Mouse (Mus musculus) forebrain, postnatal 0 days (tissue): ENCODE results near the gene Efl1. TPM values are rescaled to one million over a fixed set of nuclear protein-coding genes. Genes with fewer than 3 reads are reported as not detected.

Experiments used
- ATAC-seq: fragments of 200-750 bp; cut with Nextera tagmentation; 2 replicates; pipeline ENCODE4 v1.8.0; 2017; ENCODE audit warnings: mild to moderate bottlenecking, moderate library complexity
- DNase-seq: peaks from one replicate; pipeline ENCODE4 v3.0.0-alpha.2; 2015
- H3K27ac ChIP-seq: fragments of 300-500 bp; sonication (generic); 2 replicates; pipeline ENCODE4 v1.5.1; 2014; ENCODE audit warnings: low read depth, mild to moderate bottlenecking, antibody characterized with exemption, low read length, moderate library complexity, mixed read lengths
- H3K27me3 ChIP-seq: fragments of 300-500 bp; sonication (generic); 2 replicates; pipeline ENCODE4 v1.6.1; 2014; ENCODE audit warnings: mild to moderate bottlenecking, low read length, mixed read lengths; ENCODE audit not compliant: insufficient read depth
- H3K36me3 ChIP-seq: fragments of 300-500 bp; sonication (generic); 2 replicates; pipeline ENCODE4 v1.6.1; 2014; ENCODE audit warnings: mild to moderate bottlenecking, moderate library complexity; ENCODE audit not compliant: insufficient read depth
- H3K4me1 ChIP-seq: fragments of 300-500 bp; sonication (generic); 2 replicates; pipeline ENCODE4 v1.6.1; 2014; ENCODE audit warnings: antibody characterized with exemption; ENCODE audit not compliant: insufficient read depth
- H3K4me2 ChIP-seq: fragments of 300-500 bp; sonication (generic); 2 replicates; pipeline ENCODE4 v1.6.1; 2014; ENCODE audit warnings: low read depth, mild to moderate bottlenecking, moderate library complexity
- H3K4me3 ChIP-seq: fragments of 300-500 bp; sonication (generic); 2 replicates; pipeline ENCODE4 v1.5.1; 2014; ENCODE audit warnings: low read depth, low read length, mixed read lengths
- H3K9ac ChIP-seq: fragments of 300-500 bp; sonication (generic); 2 replicates; pipeline ENCODE4 v1.6.1; 2014; ENCODE audit warnings: mild to moderate bottlenecking
- H3K9me3 ChIP-seq: fragments of 300-500 bp; sonication (generic); 2 replicates; pipeline ENCODE4 v1.6.1; 2016; ENCODE audit warnings: low read length
- CTCF ChIP-seq: sonication (generic); IDR thresholded peaks from 2 replicates; pipeline ENCODE4 v1.5.1; 2016; ENCODE audit warnings: antibody characterized with exemption, control low read depth, low read depth
- whole genome bisulfite sequencing: fragments of 180-500 bp; shearing (Covaris S2); extraction: QIAGEN DNeasy Blood & Tissue Kit; methylation state at CpG from one replicate; pipeline ENCODE4 v1.1.7; 2014; 5-methylcytosine and 5-hydroxymethylcytosine counted together
- polyA plus RNA-seq: library from polyadenylated mRNA; unstranded; fragments of >200 nt; fragmentation: Nextera tagmentation; extraction: Ambion mirVana; gene quantifications from 2 replicates; pipeline ENCODE4 v1.2.1, GENCODE M21; 2015
- total RNA-seq: library from RNA; depleted of rRNA; stranded (reverse); fragments of >200 nt; gene quantifications from 2 replicates; pipeline ENCODE4 v1.2.3, GENCODE M21; 2014

The Efl1 gene
- total and polyA plus RNA-seq, 2 experiments from 2014 or later, result 15.9 to 20.8 TPM

DNA sequence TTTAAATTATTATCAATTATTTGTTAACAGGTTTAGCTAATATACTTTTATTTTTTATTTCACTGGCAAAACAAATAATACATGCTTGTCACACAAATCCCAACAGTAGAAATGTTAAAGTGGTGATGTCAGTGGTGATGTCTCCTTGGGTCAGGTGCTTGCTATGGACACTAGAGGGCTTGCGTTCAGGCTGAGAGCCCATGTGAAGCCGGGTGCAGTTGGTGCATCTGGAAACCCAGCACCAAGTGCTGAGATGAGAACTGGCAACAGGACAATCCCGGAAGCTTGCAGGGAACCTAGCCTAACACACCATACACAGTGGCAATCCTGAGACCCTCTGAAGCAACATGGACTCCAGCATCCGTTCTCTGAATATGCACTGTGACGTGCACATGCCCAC, 70.9 kb downstream of the Efl1 start:
- ATAC-seq (peak; percentile 63), DNase-seq (peak; percentile 53)
- no peaks in the 10 kb centered on the region for H3K9me3 ChIP-seq
- peak; percentile 66 for TF ChIP-seq CTCF
- H3K4me3 ChIP-seq, result no peak overlapping the region
- H3K36me3 ChIP-seq, result 0 out of 2 replicates have a peak, but pooled peaks cover 2% of the 10 kb centered on the region
- WGBS, result 55% methylated on average over 5 of the region's 5 CpGs
- no peak overlapping the region for H3K27ac ChIP-seq
- H3K4me2 ChIP-seq, result no peak overlapping the region
- H3K9ac ChIP-seq, result no peak overlapping the region
- H3K4me1 ChIP-seq, result peaks cover 9% of the 10 kb centered on the region; the same call in 1 of the 2 replicates
- H3K27me3 ChIP-seq, result no peaks in the 10 kb centered on the region

GRCm38 (mm10) chr7:82719740-82720139, 71.3 kb downstream of the Efl1 start:
- Histone ChIP-seq H3K9ac (no peak overlapping the region), H3K27me3 (no peaks in the 10 kb centered on the region), H3K27ac (no peak overlapping the region), H3K4me3 (no peak overlapping the region), H3K9me3 (no peaks in the 10 kb centered on the region), H3K4me2 (no peak overlapping the region), H3K36me3 (0 out of 2 replicates have a peak, but pooled peaks cover 2% of the 10 kb centered on the region), H3K4me1 (peaks cover 9% of the 10 kb centered on the region; the same call in 1 of the 2 replicates)
- no peak for ATAC-seq
- WGBS, result 45% methylated on average over 5 of the region's 5 CpGs
- TF ChIP-seq CTCF, result no peak
- no peak for DNase-seq

DNA sequence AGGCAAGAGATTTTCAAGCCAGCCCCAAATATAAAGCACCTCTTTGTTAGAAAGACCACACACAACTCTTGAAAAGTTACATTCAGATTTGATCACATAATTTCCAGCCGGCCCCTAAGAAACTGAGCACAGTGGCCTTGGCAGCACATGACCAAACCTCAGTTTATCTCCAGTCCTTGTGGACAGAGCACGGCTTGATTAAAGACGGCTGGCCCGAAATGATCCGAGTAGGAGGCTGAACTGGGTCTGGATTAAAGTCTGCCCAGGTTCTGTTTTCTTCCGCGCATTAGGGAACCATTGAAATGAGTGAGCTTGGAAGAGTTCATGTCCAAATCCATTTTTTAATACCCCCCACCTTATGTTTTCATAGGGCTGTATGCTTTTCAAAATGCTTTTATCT, 72.1 kb downstream of the Efl1 start:
- Histone ChIP-seq H3K4me2 (no peak overlapping the region), H3K9ac (no peak overlapping the region), H3K27me3 (no peaks in the 10 kb centered on the region), H3K4me1 (peaks cover 9% of the 10 kb centered on the region; the same call in 1 of the 2 replicates), H3K9me3 (no peaks in the 10 kb centered on the region), H3K36me3 (0 out of 2 replicates have a peak, but pooled peaks cover 2% of the 10 kb centered on the region), H3K4me3 (no peak overlapping the region), H3K27ac (no peak overlapping the region)
- ATAC-seq, result no peak
- no peak for DNase-seq
- TF ChIP-seq CTCF, result no peak
- 73% methylated on average over 7 of the region's 7 CpGs for WGBS

DNA sequence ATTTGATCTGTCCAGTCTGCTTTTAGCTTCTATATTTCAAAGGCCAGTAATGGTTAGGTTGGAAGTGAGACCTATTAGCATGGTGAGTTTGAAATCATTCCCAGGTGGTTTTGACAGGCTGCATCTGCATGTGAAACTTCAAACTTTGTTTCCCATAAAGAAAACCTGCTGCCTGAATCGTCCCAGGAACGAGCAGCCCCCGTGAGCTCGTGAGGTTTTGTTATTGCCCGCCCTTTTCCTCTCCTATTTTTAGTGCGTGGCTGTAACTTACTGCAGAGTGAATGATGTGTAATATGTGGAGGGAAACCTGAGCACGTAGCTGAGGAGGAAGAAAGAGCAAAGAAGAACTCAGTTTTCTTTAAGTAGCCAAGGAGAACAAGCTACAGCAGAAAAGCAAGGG, 72.5 kb downstream of the Efl1 start:
- Histone ChIP-seq H3K4me1 (peaks cover 9% of the 10 kb centered on the region; the same call in 1 of the 2 replicates), H3K4me2 (no peak overlapping the region), H3K36me3 (0 out of 2 replicates have a peak, but pooled peaks cover 2% of the 10 kb centered on the region), H3K27ac (no peak overlapping the region), H3K9me3 (no peaks in the 10 kb centered on the region), H3K4me3 (no peak overlapping the region), H3K27me3 (no peaks in the 10 kb centered on the region), H3K9ac (no peak overlapping the region)
- 62% methylated on average over 7 of the region's 7 CpGs for WGBS
- DNase-seq (no peak), ATAC-seq (no peak)
- TF ChIP-seq CTCF, result no peak

DNA sequence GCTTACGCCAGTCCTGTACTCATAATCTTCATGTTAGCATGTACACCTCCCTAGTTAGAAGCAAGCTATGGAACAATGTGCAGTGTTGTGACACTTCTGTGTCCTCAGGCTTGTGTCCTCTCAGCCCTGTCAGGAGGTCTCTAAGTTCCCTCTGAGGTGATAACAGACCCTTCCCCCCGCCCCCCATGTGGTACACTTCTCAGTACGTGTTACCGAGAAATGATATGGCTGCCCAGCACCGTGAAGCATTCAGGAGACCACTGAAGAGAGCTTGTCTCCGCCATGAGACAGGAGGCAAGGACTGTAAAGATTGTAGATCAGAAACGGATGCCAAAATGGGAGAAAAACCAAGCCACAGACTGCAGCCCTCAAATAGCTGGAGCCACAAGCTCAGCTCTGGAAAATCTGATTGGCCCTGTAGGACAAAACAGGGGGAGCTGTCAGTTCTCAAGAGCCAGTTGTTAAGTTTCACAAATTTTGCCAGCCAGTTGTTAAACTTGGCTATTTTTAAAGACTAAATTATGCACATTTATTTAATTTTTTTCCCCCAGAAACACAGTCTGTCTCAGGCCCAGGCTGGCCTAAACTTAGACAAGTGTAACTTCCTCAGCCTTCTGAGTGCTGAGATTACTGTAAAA, 74.2 kb downstream of the Efl1 start:
- H3K27ac ChIP-seq, result 0 out of 2 replicates have a peak overlapping the region, but pooled peaks have one; percentile 29
- no peak overlapping the region for H3K4me2 ChIP-seq
- no peak overlapping the region for H3K4me3 ChIP-seq
- no peak overlapping the region for H3K9ac ChIP-seq
- ATAC-seq (peak; percentile 30; the same call in 1 of the 2 replicates), DNase-seq (no peak)
- H3K36me3 ChIP-seq, result 0 out of 2 replicates have a peak, but pooled peaks cover 2% of the 10 kb centered on the region
- H3K4me1 ChIP-seq, result 0 out of 2 replicates have a peak, but pooled peaks cover 5% of the 10 kb centered on the region
- no peaks in the 10 kb centered on the region for H3K9me3 ChIP-seq
- no peaks in the 10 kb centered on the region for H3K27me3 ChIP-seq
- WGBS, result 84% methylated on average over 7 of the region's 7 CpGs
- TF ChIP-seq CTCF, result no peak

- H3K36me3 ChIP-seq, result 0 out of 2 replicates have a peak, but pooled peaks cover 2% of the 10 kb centered on the region
- no peak overlapping the region for H3K4me3 ChIP-seq
- H3K4me1 ChIP-seq, result 0 out of 2 replicates have a peak, but pooled peaks cover 5% of the 10 kb centered on the region
- H3K4me2 ChIP-seq, result no peak overlapping the region
- H3K9ac ChIP-seq, result no peak overlapping the region
- TF ChIP-seq CTCF, result no peak
- no peak overlapping the region for H3K27ac ChIP-seq
- DNase-seq, result no peak
- H3K27me3 ChIP-seq, result no peaks in the 10 kb centered on the region
- no peaks in the 10 kb centered on the region for H3K9me3 ChIP-seq
- no peak for ATAC-seq
- 77% methylated on average over 7 of the region's 7 CpGs for WGBS
These were observed 74.9 kb downstream of the Efl1 start for GRCm38 (mm10) chr7:82723151-82723871.

DNA sequence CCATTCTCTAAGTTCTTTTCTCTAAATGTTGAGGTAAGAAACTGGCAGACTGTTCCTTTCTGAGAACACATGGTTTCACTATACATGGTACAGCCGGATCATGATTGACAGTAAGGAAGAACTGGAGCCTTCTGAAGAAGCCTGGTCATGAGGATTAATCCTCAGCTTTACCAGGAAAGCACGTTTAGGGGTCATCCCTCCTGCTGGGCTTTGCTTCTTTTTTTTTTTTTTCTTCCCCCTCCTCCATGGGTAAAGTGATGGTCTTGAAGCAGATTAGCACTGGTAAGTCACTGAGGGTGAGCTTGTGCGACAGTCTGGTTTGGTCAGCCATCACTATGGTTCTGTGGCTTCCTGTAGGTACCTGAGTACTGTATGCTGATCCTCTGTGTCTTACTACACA, 76.1 kb downstream of the Efl1 start:
- Histone ChIP-seq H3K36me3 (0 out of 2 replicates have a peak, but pooled peaks cover 2% of the 10 kb centered on the region), H3K4me2 (no peak overlapping the region), H3K9ac (no peak overlapping the region), H3K9me3 (no peaks in the 10 kb centered on the region), H3K4me1 (0 out of 2 replicates have a peak, but pooled peaks cover 5% of the 10 kb centered on the region), H3K4me3 (no peak overlapping the region), H3K27me3 (no peaks in the 10 kb centered on the region), H3K27ac (no peak overlapping the region)
- no peak for TF ChIP-seq CTCF
- ATAC-seq, result no peak
- DNase-seq, result no peak
- WGBS, result 36% methylated on average over 3 of the region's 3 CpGs
